Mouse (Mus musculus): ENCODE data around the gene Mettl27.

- TF ChIP-seq CTCF (IDR thresholded peaks at IDR 0.05; ENCODE audit: extremely low read depth, insufficient read depth, low read length) (no peak), POLR2A (IDR thresholded peaks at IDR 0.05; ENCODE audit: extremely low read depth, insufficient read depth, low read length) (no peak)
Observed at GRCm38 (mm10) chr5:134941472-134942209, 9.5 kb downstream of the Mettl27 start.

All from cortical plate, adult 2 months (tissue).